Mouse (Mus musculus) heart, embryonic 15.5 days (tissue): ENCODE results near the gene 4430402I18Rik. TPM values are rescaled to one million over a fixed set of nuclear protein-coding genes. Genes with fewer than 3 reads are reported as not detected.

ENCODE experiments used
- ATAC-seq: fragments of 200-750 bp; cut with Nextera tagmentation; replicated peaks from 2 replicates; pipeline ENCODE4 v1.8.0; 2017; ENCODE audit warnings: low read depth, moderate TSS enrichment; ENCODE audit not compliant: insufficient number of reproducible peaks, insufficient read depth, low FRiP score
- H3K27ac ChIP-seq: fragments of 300-500 bp; sonication (generic); 2 replicates; pipeline ENCODE4 v1.5.1; 2015; ENCODE audit warnings: mild to moderate bottlenecking, inconsistent platforms
- H3K27me3 ChIP-seq: fragments of 300-500 bp; sonication (generic); 2 replicates; pipeline ENCODE4 v1.6.1; 2015; ENCODE audit warnings: inconsistent platforms
- H3K36me3 ChIP-seq: fragments of 300-500 bp; sonication (generic); 2 replicates; pipeline ENCODE4 v1.6.1; 2015; ENCODE audit warnings: mild to moderate bottlenecking, inconsistent platforms
- H3K4me1 ChIP-seq: fragments of 300-500 bp; sonication (generic); replicated peaks from 2 replicates; pipeline ENCODE4 v1.6.1; 2015; ENCODE audit warnings: inconsistent platforms
- H3K4me2 ChIP-seq: fragments of 300-500 bp; sonication (generic); 2 replicates; pipeline ENCODE4 v1.6.1; 2015; ENCODE audit warnings: inconsistent platforms, mild to moderate bottlenecking, moderate library complexity
- H3K4me3 ChIP-seq: fragments of 300-500 bp; sonication (generic); 2 replicates; pipeline ENCODE4 v1.5.1; 2015; ENCODE audit warnings: mild to moderate bottlenecking, inconsistent platforms
- H3K9ac ChIP-seq: fragments of 300-500 bp; sonication (generic); 2 replicates; pipeline ENCODE4 v1.6.1; 2015; ENCODE audit warnings: mild to moderate bottlenecking, inconsistent platforms
- H3K9me3 ChIP-seq: fragments of 300-500 bp; sonication (generic); replicated peaks from 2 replicates; pipeline ENCODE4 v1.6.1; 2016; ENCODE audit warnings: inconsistent platforms
- WGBS: fragments of 180-500 bp; shearing (Covaris S2); methylation state at CpG from one replicate; pipeline ENCODE4 v1.1.7; 2015; ENCODE audit warnings: mixed read lengths; 5-methylcytosine and 5-hydroxymethylcytosine counted together
- polyA plus RNA-seq: library from polyadenylated mRNA; unstranded; fragments of >200 nt; fragmentation: Nextera tagmentation; extraction: Ambion mirVana; gene quantifications from 2 replicates; pipeline ENCODE4 v1.2.1, GENCODE M21; 2015

The 4430402I18Rik gene
- polyA plus RNA-seq, 1 experiment from 2014 or later, result 11.4 TPM

DNA sequence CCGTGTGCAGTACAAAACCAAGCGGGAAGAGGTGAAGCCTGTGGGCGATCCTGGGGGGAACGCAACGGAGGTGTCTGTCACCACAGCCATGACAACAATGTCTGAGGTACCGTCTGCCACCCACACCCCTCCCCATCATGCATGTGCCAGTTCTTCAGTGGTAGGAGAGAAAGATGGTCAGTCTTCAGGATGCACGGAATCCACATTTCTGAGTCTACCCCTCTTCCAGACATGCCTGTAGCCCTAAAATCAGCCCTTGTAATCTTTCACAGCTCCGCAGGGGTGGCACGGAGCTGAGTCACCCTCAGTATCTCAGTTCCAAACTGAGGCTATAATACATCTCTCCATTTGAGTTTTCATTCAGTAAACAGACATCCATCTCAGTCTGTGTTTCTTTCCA lies 70.1 kb downstream of the 4430402I18Rik start:
- ATAC-seq, result no peak

DNA sequence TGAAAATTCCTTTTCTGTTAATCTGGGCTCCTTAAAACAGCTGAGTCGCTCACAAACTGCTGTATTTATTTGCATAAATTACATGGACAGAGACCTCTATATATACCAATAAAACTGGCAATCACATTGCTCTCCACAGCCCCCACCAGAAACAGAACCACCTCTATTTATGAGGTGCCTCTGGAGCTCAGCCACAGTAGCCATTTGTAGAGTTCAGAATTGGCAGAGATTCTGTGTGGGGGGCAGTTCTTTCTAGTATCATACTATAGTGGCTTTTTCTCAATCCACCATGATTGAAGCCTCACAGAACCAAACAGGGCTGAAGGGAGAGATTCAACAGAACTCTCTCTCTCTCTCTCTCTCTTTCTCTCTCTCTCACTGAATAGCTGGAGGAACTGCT lies 71.0 kb downstream of the 4430402I18Rik start:
- no peak overlapping the region for H3K4me3 ChIP-seq
- H3K27me3 ChIP-seq, result no peaks in the 10 kb centered on the region
- no peak overlapping the region for H3K4me2 ChIP-seq
- H3K27ac ChIP-seq, result no peak overlapping the region
- WGBS, result 76% methylated on average over 1 of the region's 1 CpGs
- ATAC-seq, result no peak
- no peaks in the 10 kb centered on the region for H3K36me3 ChIP-seq
- H3K9me3 ChIP-seq, result no peaks in the 10 kb centered on the region
- H3K9ac ChIP-seq, result no peak overlapping the region
- no peaks in the 10 kb centered on the region for H3K4me1 ChIP-seq

More for the DNA sequence above, 70.1 kb downstream of the 4430402I18Rik start:
- Histone ChIP-seq H3K36me3 (no peaks in the 10 kb centered on the region), H3K9me3 (no peaks in the 10 kb centered on the region), H3K4me2 (no peak overlapping the region), H3K4me3 (no peak overlapping the region), H3K27me3 (no peaks in the 10 kb centered on the region), H3K4me1 (no peaks in the 10 kb centered on the region), H3K9ac (no peak overlapping the region), H3K27ac (no peak overlapping the region)
- 67% methylated on average over 9 of the region's 9 CpGs for WGBS

DNA sequence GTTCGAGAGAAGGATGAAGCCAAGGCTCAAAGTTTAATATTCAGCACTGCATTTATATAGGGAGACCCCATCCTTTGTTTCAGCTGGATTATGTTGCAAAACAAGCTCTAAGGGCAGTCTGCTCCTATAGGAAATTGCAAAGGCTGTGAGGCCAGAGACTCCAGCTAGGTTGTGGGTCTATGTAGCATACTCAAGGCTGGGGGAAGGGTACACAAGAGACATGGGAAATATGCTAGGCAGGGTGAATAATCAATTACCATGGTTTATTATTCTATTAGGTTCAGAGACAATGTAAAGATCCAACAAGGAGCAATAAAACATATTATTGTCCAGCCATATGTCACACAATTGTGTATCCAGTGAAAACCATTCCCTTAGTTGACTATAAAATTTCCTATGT lies 75.7 kb downstream of the 4430402I18Rik start:
- H3K9ac ChIP-seq, result no peak overlapping the region
- no peaks in the 10 kb centered on the region for H3K9me3 ChIP-seq
- 100% methylated on average over 1 of the region's 1 CpGs for WGBS
- H3K4me2 ChIP-seq, result no peak overlapping the region
- no peaks in the 10 kb centered on the region for H3K36me3 ChIP-seq
- no peak overlapping the region for H3K27ac ChIP-seq
- no peak for ATAC-seq
- H3K27me3 ChIP-seq, result no peaks in the 10 kb centered on the region
- H3K4me1 ChIP-seq, result peaks cover 11% of the 10 kb centered on the region
- no peak overlapping the region for H3K4me3 ChIP-seq

DNA sequence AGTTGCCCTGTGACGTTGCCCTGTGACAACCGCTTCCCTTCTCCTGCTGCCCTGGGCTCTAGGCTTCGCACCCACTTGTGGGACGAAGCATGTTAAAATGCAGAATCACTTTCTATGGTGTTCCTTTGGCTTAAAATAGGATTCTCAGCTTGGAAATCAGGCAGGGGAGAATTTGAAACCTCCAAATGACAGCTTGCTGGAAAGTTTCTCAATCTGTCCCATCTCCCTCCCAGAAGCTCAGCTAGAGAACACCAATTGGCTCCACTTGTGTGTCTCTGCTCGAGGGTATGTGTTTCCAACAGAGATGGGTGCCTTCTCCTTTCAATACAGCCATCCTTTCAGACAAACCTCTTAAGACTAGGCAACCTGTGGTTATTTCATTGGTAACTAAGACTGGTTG lies 76.4 kb downstream of the 4430402I18Rik start:
- 43% methylated on average over 5 of the region's 5 CpGs for WGBS
- no peak for ATAC-seq

DNA sequence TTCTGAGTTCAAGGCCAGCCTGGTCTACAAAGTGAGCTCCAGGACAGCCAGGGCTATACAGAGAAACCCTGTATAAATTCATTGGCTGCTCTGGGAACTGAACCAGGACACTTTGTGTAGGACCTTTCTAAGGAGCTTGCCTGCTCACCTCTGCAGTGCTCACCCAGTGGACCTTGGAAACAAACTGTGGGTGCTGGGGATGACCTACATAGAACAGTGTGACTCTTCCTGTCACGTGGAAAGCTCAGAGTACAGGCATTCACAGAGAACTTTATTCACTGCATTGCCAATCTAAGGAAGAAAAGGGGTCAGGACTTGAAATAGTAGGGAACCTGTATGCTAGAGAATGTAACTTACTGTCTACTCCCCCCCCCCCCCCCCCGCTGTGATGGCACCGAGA lies 78.3 kb downstream of the 4430402I18Rik start:
- no peaks in the 10 kb centered on the region for H3K36me3 ChIP-seq
- peaks cover 11% of the 10 kb centered on the region for H3K4me1 ChIP-seq
- H3K9ac ChIP-seq, result no peak overlapping the region
- no peak overlapping the region for H3K4me3 ChIP-seq
- H3K27ac ChIP-seq, result no peak overlapping the region
- H3K27me3 ChIP-seq, result no peaks in the 10 kb centered on the region
- ATAC-seq, result no peak
- no peak overlapping the region for H3K4me2 ChIP-seq
- H3K9me3 ChIP-seq, result no peaks in the 10 kb centered on the region
- 62% methylated on average over 3 of the region's 3 CpGs for WGBS

More for the DNA sequence above, 76.4 kb downstream of the 4430402I18Rik start:
- Histone ChIP-seq H3K4me2 (no peak overlapping the region), H3K4me3 (no peak overlapping the region), H3K27ac (no peak overlapping the region), H3K27me3 (no peaks in the 10 kb centered on the region), H3K4me1 (peaks cover 11% of the 10 kb centered on the region), H3K36me3 (no peaks in the 10 kb centered on the region), H3K9me3 (no peaks in the 10 kb centered on the region), H3K9ac (no peak overlapping the region)

DNA sequence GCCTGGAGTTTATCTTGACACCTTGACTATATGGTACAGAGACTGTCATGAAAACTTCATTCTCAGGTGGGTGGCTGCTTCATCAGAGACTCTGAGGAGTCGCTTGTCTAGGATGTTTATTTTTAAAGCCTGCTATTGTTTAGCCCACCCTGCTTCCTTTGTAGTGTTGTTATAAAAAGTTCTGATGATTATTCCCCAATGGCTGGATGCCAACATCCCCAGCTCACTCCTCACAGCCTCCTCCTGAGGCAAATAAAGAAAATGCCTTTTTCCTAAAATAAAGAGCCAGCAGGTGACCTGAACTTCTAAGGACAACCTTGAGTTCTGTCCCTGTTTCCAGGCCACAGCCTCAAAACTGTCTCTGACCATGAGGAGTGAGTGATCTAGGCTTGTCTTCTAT lies 79.1 kb downstream of the 4430402I18Rik start:
- no peak for ATAC-seq
- no peaks in the 10 kb centered on the region for H3K9me3 ChIP-seq
- H3K36me3 ChIP-seq, result no peaks in the 10 kb centered on the region
- peaks cover 14% of the 10 kb centered on the region for H3K4me1 ChIP-seq
- H3K4me2 ChIP-seq, result no peak overlapping the region
- H3K27ac ChIP-seq, result no peak overlapping the region
- H3K27me3 ChIP-seq, result no peaks in the 10 kb centered on the region
- H3K4me3 ChIP-seq, result no peak overlapping the region
- 20% methylated on average over 1 of the region's 1 CpGs for WGBS
- H3K9ac ChIP-seq, result no peak overlapping the region

DNA sequence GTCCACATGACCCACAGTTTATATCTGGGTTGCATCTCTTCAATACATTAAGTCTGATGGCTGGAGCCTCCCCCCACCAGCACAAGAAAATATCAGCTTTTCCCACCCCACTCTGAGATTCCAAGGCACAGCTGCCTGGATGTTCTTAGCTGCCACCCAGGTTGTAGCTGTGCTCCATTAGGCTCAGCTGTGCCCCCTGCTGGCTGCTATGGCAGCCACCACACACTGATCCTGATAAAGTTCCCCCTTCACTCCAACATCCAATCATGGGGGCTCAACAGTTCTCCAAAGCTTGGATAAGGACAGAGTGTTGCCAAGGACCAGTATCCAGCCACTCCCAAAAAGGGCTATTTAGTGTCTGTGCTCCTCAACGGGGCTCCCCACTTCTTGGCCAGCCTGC lies 84.5 kb downstream of the 4430402I18Rik start:
- 0 out of 2 replicates have a peak, but pooled peaks cover 5% of the 10 kb centered on the region for H3K4me1 ChIP-seq
- WGBS, result 64% methylated on average over 1 of the region's 1 CpGs
- no peaks in the 10 kb centered on the region for H3K36me3 ChIP-seq
- no peak overlapping the region for H3K9ac ChIP-seq
- no peak overlapping the region for H3K4me3 ChIP-seq
- no peak overlapping the region for H3K4me2 ChIP-seq
- no peaks in the 10 kb centered on the region for H3K27me3 ChIP-seq
- no peak for ATAC-seq
- no peak overlapping the region for H3K27ac ChIP-seq
- H3K9me3 ChIP-seq, result no peaks in the 10 kb centered on the region

DNA sequence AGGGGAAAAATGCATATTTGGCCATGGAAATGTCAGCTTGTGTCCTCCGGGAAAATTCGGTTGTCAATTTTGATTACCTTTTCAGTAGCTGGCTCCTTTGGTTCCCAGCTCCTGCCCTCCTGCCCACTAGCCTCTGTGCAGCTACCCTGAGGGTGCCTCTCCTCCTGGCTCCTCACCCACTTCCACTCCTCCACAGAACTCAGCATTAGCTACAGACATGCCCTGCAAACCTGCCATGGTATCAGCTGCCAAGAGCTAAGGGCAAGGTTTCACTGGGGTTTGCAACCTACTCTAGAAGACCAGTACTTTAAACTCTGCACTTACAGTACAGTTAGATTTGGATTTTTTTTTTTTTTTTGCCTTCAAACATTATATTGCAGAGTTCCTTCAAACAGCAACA lies 88.1 kb downstream of the 4430402I18Rik start:
- 92% methylated on average over 2 of the region's 2 CpGs for WGBS
- no peaks in the 10 kb centered on the region for H3K9me3 ChIP-seq

DNA sequence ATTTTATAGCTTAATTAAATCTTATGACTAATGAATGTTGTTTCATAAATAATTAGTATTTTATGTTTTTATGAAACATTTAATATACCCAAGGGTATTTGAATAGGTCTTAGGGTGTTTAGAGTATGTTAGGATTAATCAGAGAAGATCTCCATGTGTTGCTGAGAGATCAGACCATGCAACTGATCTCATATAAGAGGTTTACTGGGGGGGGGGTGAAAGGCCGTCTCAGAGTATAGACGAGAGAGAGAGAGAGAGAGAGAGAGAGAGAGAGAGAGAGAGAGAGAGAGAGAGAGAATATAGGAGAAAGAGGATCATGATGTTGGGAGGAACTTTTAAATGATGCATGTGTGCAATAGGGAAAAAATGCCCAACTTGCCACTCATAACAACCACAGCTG lies 97.2 kb downstream of the 4430402I18Rik start:
- no peaks in the 10 kb centered on the region for H3K27me3 ChIP-seq
- 60% methylated on average over 2 of the region's 2 CpGs for WGBS
- no peaks in the 10 kb centered on the region for H3K4me1 ChIP-seq
- H3K9me3 ChIP-seq, result no peaks in the 10 kb centered on the region
- no peaks in the 10 kb centered on the region for H3K36me3 ChIP-seq
- no peak overlapping the region for H3K9ac ChIP-seq
- no peak overlapping the region for H3K4me3 ChIP-seq
- H3K4me2 ChIP-seq, result no peak overlapping the region
- no peak overlapping the region for H3K27ac ChIP-seq
- no peak for ATAC-seq

More for the DNA sequence above, 88.1 kb downstream of the 4430402I18Rik start:
- no peak overlapping the region for H3K4me2 ChIP-seq
- no peaks in the 10 kb centered on the region for H3K36me3 ChIP-seq
- 0 out of 2 replicates have a peak, but pooled peaks cover 5% of the 10 kb centered on the region for H3K4me1 ChIP-seq
- H3K4me3 ChIP-seq, result no peak overlapping the region
- H3K27me3 ChIP-seq, result no peaks in the 10 kb centered on the region
- H3K9ac ChIP-seq, result no peak overlapping the region
- H3K27ac ChIP-seq, result no peak overlapping the region
- no peak for ATAC-seq

DNA sequence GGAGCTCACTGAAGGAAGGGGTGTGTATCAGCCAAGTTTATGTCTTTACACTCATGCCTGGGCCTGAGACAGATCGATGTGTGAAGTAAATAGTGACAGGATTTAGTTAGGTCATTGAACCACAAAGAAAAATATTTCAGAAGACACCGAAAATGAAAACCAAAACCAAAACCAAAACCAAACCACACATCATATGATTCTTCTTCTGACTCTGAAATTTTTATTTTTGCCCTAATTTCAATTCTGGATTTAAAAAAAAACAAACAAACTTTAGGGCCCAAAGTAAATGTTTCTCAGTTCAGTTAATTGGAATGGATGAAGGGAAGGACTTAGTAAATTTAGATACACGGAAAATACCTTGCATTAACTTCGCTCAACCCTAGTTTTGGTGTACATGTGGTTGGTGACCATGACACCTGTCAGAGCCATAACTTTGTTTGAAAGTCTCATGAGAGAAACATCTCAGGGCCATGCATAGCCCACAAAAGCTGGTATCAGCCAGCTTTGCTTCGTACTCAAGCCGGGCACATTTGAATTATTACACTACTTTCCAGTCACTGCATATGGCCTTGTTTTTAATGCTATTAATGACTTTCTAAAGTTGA lies 98.2 kb downstream of the 4430402I18Rik start:
- Histone ChIP-seq H3K9me3 (no peaks in the 10 kb centered on the region), H3K4me1 (no peaks in the 10 kb centered on the region), H3K27me3 (no peaks in the 10 kb centered on the region), H3K36me3 (no peaks in the 10 kb centered on the region), H3K4me3 (no peak overlapping the region), H3K9ac (no peak overlapping the region), H3K27ac (no peak overlapping the region), H3K4me2 (no peak overlapping the region)
- ATAC-seq, result no peak
- 84% methylated on average over 6 of the region's 6 CpGs for WGBS

DNA sequence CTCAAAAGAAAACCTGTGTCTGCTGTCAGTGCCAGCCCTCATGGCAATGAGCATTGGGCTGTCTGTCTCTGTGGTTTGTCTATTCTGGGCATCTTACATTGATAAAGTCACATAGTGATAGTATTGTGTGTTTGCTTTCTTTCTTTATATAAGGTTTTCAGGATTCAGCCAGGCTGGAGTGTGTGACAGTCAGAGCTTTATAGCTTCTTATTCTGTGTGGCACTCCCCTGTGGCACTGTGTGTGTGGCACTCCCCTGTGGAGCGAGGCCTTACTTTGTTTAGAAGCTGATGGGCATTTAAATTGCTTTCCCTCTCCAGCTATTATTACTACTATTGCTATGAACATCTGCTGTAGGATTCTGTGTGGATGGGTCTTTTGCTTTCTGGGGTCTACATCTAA lies 102.1 kb downstream of the 4430402I18Rik start:
- H3K27me3 ChIP-seq, result no peaks in the 10 kb centered on the region
- no peaks in the 10 kb centered on the region for H3K9me3 ChIP-seq
- WGBS, result 90% methylated on average over 1 of the region's 1 CpGs
- no peak overlapping the region for H3K4me2 ChIP-seq
- no peak overlapping the region for H3K9ac ChIP-seq
- no peak for ATAC-seq
- no peak overlapping the region for H3K4me3 ChIP-seq
- no peak overlapping the region for H3K27ac ChIP-seq
- no peaks in the 10 kb centered on the region for H3K4me1 ChIP-seq
- no peaks in the 10 kb centered on the region for H3K36me3 ChIP-seq

DNA sequence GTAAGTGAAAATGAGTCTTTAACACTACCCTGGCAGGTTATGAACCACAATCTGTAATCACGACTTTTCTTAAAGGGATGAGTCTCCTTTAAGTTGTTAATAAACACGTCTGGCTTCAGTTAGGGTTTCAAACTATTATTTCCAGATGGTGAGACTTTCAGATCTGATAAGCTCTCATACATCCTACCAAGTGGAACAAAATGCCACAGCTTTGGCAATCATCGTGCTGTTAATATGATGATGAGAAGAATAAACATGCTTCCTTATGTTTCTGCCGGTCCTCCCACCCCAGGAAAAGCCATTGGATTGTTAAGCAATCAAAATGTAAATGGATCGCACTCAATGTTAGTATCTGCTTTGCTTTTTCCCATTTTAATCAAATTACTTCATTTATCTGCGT lies 102.6 kb downstream of the 4430402I18Rik start:
- no peak overlapping the region for H3K4me2 ChIP-seq
- no peak overlapping the region for H3K27ac ChIP-seq
- H3K9me3 ChIP-seq, result no peaks in the 10 kb centered on the region
- no peaks in the 10 kb centered on the region for H3K27me3 ChIP-seq
- WGBS, result 74% methylated on average over 6 of the region's 6 CpGs
- H3K4me1 ChIP-seq, result no peaks in the 10 kb centered on the region
- no peak overlapping the region for H3K4me3 ChIP-seq
- no peak for ATAC-seq
- no peaks in the 10 kb centered on the region for H3K36me3 ChIP-seq
- no peak overlapping the region for H3K9ac ChIP-seq
